ENCODE assay signal across 19 mouse cellular contexts in the genomic region with DNA sequence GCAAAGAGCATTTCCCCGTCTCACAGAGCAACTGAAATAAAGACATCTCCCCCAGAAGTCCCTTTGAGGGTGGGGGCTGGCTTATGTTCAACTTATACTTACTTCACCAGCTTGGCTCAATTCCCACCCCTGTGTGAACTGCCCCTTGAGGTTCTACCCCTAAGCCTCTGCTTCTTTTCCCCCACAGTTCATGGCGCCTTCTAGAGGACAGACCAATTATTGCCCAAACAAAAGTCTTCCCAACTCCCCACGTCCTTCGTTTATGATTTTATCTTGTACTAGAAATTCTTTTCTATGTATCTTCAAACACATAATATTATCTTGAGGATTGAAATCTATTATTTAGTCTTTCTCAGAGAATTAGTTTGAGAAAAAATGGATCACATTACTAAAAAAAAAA.
DNase-seq lines count a peak whose midpoint lies in the region; ATAC-seq and TF ChIP-seq lines count a peak whose summit lies in the region.
"Had no signal": no experiment of that assay in that cellular context is flagged by ENCODE, and none has a peak within 500 bp of the region (broad histone marks: within the 10 kb centered on the region; RNA-seq: fewer than 3 reads in every experiment).

No protein-coding gene starts in this region.

- no peak for TF ChIP-seq POLR2A in brain, embryonic 14.5 days (IDR thresholded peaks at IDR 0.05; ENCODE audit: borderline replicate concordance, extremely low read depth, insufficient read depth, insufficient read length, poor library complexity, severe bottlenecking)

- TF ChIP-seq EP300 in heart, postnatal 0 days (IDR thresholded peaks at IDR 0.05; ENCODE audit: low read depth): no peak

- no peak overlapping the region for H3K27ac ChIP-seq in heart, postnatal 0 days (ENCODE audit: low read depth)
- no peak overlapping the region for H3K27ac ChIP-seq in lung, embryonic 14.5 days (ENCODE audit: low read depth)
- H3K27ac ChIP-seq: hindbrain, embryonic 13.5 days; neural tube, embryonic 12.5 days; stomach, embryonic 15.5 days had no signal

- ATAC-seq in heart, postnatal 0 days (ENCODE audit: insufficient read depth, low read depth): no peak
- ATAC-seq in lung, embryonic 14.5 days (ENCODE audit: insufficient read depth): no peak
- ATAC-seq: forebrain, embryonic 16.5 days; liver, postnatal 0 days had no signal

- peak; percentile 22; the same call in 1 of the 2 replicates for TF ChIP-seq CTCF in heart, postnatal 0 days (IDR thresholded peaks at IDR 0.05; ENCODE audit: low read depth)
- TF ChIP-seq CTCF in lung, embryonic 14.5 days (IDR thresholded peaks at IDR 0.05; ENCODE audit: low read depth): no peak; the same call in 1 of the 2 replicates
- TF ChIP-seq CTCF in brain, embryonic 14.5 days (IDR thresholded peaks at IDR 0.05; ENCODE audit: borderline replicate concordance, extremely low read depth, insufficient read depth, insufficient read length): 0 out of 2 replicates have a peak, but pooled peaks have one; percentile 20

- H3K4me3 ChIP-seq in heart, postnatal 0 days (ENCODE audit: low read depth, low read length): no peak overlapping the region
- no peak overlapping the region for H3K4me3 ChIP-seq in lung, embryonic 14.5 days (ENCODE audit: low read depth, low read length)
- H3K4me3 ChIP-seq: erythroblast, embryonic 14.5 days; hindbrain, embryonic 13.5 days; neural tube, embryonic 12.5 days; stomach, embryonic 15.5 days had no signal

- H3K36me3 ChIP-seq in heart, postnatal 0 days (replicated peaks; ENCODE audit: control insufficient read depth, insufficient read depth, low read length): no peaks in the 10 kb centered on the region
- H3K36me3 ChIP-seq in lung, embryonic 14.5 days (ENCODE audit: insufficient read depth): no peaks in the 10 kb centered on the region
- H3K36me3 ChIP-seq: hindbrain, embryonic 13.5 days; neural tube, embryonic 12.5 days; stomach, embryonic 15.5 days had no signal

- no peak overlapping the region for H3K9ac ChIP-seq in heart, postnatal 0 days (replicated peaks; ENCODE audit: low read depth, low read length)
- no peak overlapping the region for H3K9ac ChIP-seq in lung, embryonic 14.5 days
- H3K9ac ChIP-seq: hindbrain, embryonic 13.5 days; liver, postnatal 0 days; neural tube, embryonic 12.5 days; stomach, embryonic 15.5 days had no signal

- H3K9me3 ChIP-seq in heart, postnatal 0 days (replicated peaks; ENCODE audit: control insufficient read depth, low read length): no peaks in the 10 kb centered on the region
- H3K9me3 ChIP-seq in lung, embryonic 14.5 days (ENCODE audit: low read depth, low read length): no peaks in the 10 kb centered on the region; the same call in 1 of the 2 replicates
- H3K9me3 ChIP-seq: hindbrain, embryonic 13.5 days; neural tube, embryonic 12.5 days; stomach, embryonic 15.5 days had no signal

- H3K27me3 ChIP-seq in heart, postnatal 0 days (ENCODE audit: control insufficient read depth, insufficient read depth, low read length): no peaks in the 10 kb centered on the region
- no peaks in the 10 kb centered on the region for H3K27me3 ChIP-seq in lung, embryonic 14.5 days (ENCODE audit: insufficient read depth, low read length)
- H3K27me3 ChIP-seq: hindbrain, embryonic 13.5 days; neural tube, embryonic 12.5 days; stomach, embryonic 15.5 days had no signal

- no peak overlapping the region for H3K4me2 ChIP-seq in heart, postnatal 0 days (ENCODE audit: low read depth, low read length)
- no peak overlapping the region for H3K4me2 ChIP-seq in lung, embryonic 14.5 days
- H3K4me2 ChIP-seq: hindbrain, embryonic 13.5 days; neural tube, embryonic 12.5 days; stomach, embryonic 15.5 days had no signal

- no peaks in the 10 kb centered on the region for H3K4me1 ChIP-seq in heart, postnatal 0 days (ENCODE audit: control insufficient read depth, insufficient read depth)
- H3K4me1 ChIP-seq in lung, embryonic 14.5 days (ENCODE audit: insufficient read depth): no peaks in the 10 kb centered on the region
- H3K4me1 ChIP-seq: neural tube, embryonic 12.5 days; stomach, embryonic 15.5 days had no signal

- peak; percentile 5 to 65 for DNase-seq in adrenal gland, adult (ENCODE audit: inconsistent age in 2 of 2, low spot score in 1 of 2)
- DNase-seq in adrenal gland, adult 8-10 months: no peak
- no peak for DNase-seq in heart, postnatal 0 days (ENCODE audit: low spot score)
- no peak for DNase-seq in heart, adult 8-10 months (ENCODE audit: low spot score)
- DNase-seq in lung, embryonic 14.5 days: peak; percentile 9
- no peak for DNase-seq in lung, postnatal 14 days
- no peak for DNase-seq in brain, embryonic 14.5 days (ENCODE audit: low read depth)
- no peak for DNase-seq in right cerebral cortex, postnatal 4 days
- DNase-seq: cerebellum, postnatal 25 days; heart, adult 11 months; kidney, adult 2 months; kidney, postnatal 36 days; liver; liver, postnatal 0 days had no signal

- 72% methylated on average over 4 of the region's 4 CpGs for WGBS in heart, postnatal 0 days
- WGBS in lung, embryonic 14.5 days: 65% methylated on average over 4 of the region's 4 CpGs

Comparison
In these comparisons a context has a peak if more than half of its experiments do, and no peak if none do; other contexts are left out.
1. DNase-seq: peak in adrenal gland, adult (2 of 2) and lung, embryonic 14.5 days (single experiment); none in adrenal gland, adult 8-10 months (single experiment), heart, postnatal 0 days (single experiment), heart, adult 8-10 months (single experiment), lung, postnatal 14 days (single experiment), brain, embryonic 14.5 days (single experiment) and right cerebral cortex, postnatal 4 days (single experiment).